ENCODE assay signal across 11 mouse cellular contexts in the genomic region with DNA sequence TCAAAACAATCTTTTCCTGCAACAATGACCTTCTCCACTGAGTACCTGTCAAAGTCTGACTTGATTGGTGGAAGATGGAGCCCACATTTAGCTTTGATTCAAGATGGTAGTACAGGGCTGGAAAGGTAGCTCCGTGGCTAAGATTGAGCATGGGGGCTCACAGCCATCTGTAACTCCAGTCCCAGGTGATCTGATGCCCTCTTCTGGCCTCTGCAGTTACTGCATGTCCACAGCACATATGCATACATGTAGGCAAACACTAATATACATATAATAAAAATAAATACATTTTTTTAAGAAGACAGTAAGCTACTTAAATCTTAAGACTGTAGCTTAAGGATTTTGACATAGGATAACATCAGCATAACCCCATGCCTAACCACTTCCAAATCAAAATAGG.
A peak's percentile ranks its signal among the peaks of the same experiment; 100 is the strongest.
DNase-seq lines count a peak whose midpoint lies in the region; ATAC-seq and TF ChIP-seq lines count a peak whose summit lies in the region.
"Had no signal": no experiment of that assay in that cellular context is flagged by ENCODE, and none has a peak within 500 bp of the region (broad histone marks: within the 10 kb centered on the region; RNA-seq: fewer than 3 reads in every experiment).

No protein-coding gene starts in this region.

- no peak overlapping the region for H3K9ac ChIP-seq in kidney, embryonic 16.5 days (replicated peaks; ENCODE audit: low read length)
- no peak overlapping the region for H3K9ac ChIP-seq in liver, postnatal 0 days (replicated peaks)
- no peak overlapping the region for H3K9ac ChIP-seq in liver, embryonic 11.5 days (ENCODE audit: low read depth, low read length)
- H3K9ac ChIP-seq: limb, embryonic 12.5 days had no signal

- TF ChIP-seq CTCF in kidney, adult 2 months (conservative IDR thresholded peaks at IDR 0.05; ENCODE audit: insufficient read depth, insufficient read length, low read depth, low read length): peak; percentile 26; the same call in 1 of the 2 replicates
- TF ChIP-seq CTCF in liver, postnatal 0 days (IDR thresholded peaks at IDR 0.05; ENCODE audit: low read depth): peak; percentile 27; the same call in 1 of the 2 replicates
- peak; percentile 49 for TF ChIP-seq CTCF in Patski (IDR thresholded peaks at IDR 0.05)

- H3K4me3 ChIP-seq in kidney, adult 2 months (ENCODE audit: insufficient read depth, low read depth, low read length): no peak overlapping the region
- H3K4me3 ChIP-seq in kidney, embryonic 16.5 days (ENCODE audit: low read length): no peak overlapping the region
- H3K4me3 ChIP-seq in liver, postnatal 0 days (ENCODE audit: low read depth, low read length): no peak overlapping the region
- no peak overlapping the region for H3K4me3 ChIP-seq in liver, embryonic 11.5 days (ENCODE audit: low read depth, low read length)
- H3K4me3 ChIP-seq: limb, embryonic 12.5 days had no signal

- H3K27ac ChIP-seq in kidney, adult 2 months (ENCODE audit: insufficient read depth, low read depth, low read length): no peak overlapping the region
- H3K27ac ChIP-seq in kidney, embryonic 16.5 days (ENCODE audit: low read length): no peak overlapping the region
- no peak overlapping the region for H3K27ac ChIP-seq in liver, postnatal 0 days (ENCODE audit: low read depth)
- H3K27ac ChIP-seq in liver, embryonic 11.5 days (ENCODE audit: low read depth, low read length): no peak overlapping the region
- H3K27ac ChIP-seq: limb, embryonic 12.5 days had no signal

- no peaks in the 10 kb centered on the region for H3K27me3 ChIP-seq in kidney, adult 2 months (replicated peaks; ENCODE audit: control insufficient read depth, insufficient read depth, low read length)
- H3K27me3 ChIP-seq in kidney, embryonic 16.5 days (ENCODE audit: insufficient read depth, low read length): no peaks in the 10 kb centered on the region
- no peaks in the 10 kb centered on the region for H3K27me3 ChIP-seq in liver, postnatal 0 days (ENCODE audit: insufficient read depth, low read length)
- no peaks in the 10 kb centered on the region for H3K27me3 ChIP-seq in liver, embryonic 11.5 days (replicated peaks; ENCODE audit: control insufficient read depth, insufficient read depth, low read length)
- peaks cover 4% of the 10 kb centered on the region for H3K27me3 ChIP-seq in Patski
- H3K27me3 ChIP-seq: limb, embryonic 12.5 days had no signal

- TF ChIP-seq POLR2A in kidney, adult 2 months (IDR thresholded peaks at IDR 0.05; ENCODE audit: low read depth, low read length): no peak

- peak; percentile 38 for DNase-seq in adrenal gland, postnatal 14 days
- DNase-seq in adrenal gland, adult (ENCODE audit: inconsistent age in 2 of 2, low spot score in 1 of 2): no peak
- DNase-seq in kidney, adult 2 months: no peak
- no peak for DNase-seq in liver, postnatal 0 days
- no peak for DNase-seq in liver, embryonic 11.5 days (ENCODE audit: low spot score)
- DNase-seq in Patski (ENCODE audit: low read depth, low spot score): no peak
- no peak for DNase-seq in neural tube, embryonic 10.5 days (ENCODE audit: extremely low spot score, low spot score)
- DNase-seq: adrenal gland, postnatal 36 days; heart, adult 11 months had no signal

- POLR2A ChIA-PET in Patski (lab: Charles Lee): no interaction called here

- TF ChIP-seq EP300 in liver, postnatal 0 days (IDR thresholded peaks at IDR 0.05; ENCODE audit: low read depth): no peak

- CTCF ChIA-PET in Patski (lab: Charles Lee): interaction anchor here (1.1 kb wide), 1 partner anchor 12 kb away, joined by 3 read pairs; no protein-coding TSS in a partner anchor

- WGBS in kidney, adult 2 months: 72% methylated on average over 1 of the region's 1 CpGs
- WGBS in kidney, embryonic 16.5 days: 57% methylated on average over 1 of the region's 1 CpGs
- 57% methylated on average over 1 of the region's 1 CpGs for WGBS in liver, postnatal 0 days (ENCODE audit: insufficient replicate concordance)
- 69% methylated on average over 1 of the region's 1 CpGs for WGBS in liver, embryonic 11.5 days

- H3K9me3 ChIP-seq in kidney, embryonic 16.5 days (ENCODE audit: low read length): no peaks in the 10 kb centered on the region
- no peaks in the 10 kb centered on the region for H3K9me3 ChIP-seq in liver, postnatal 0 days (ENCODE audit: low read length)
- H3K9me3 ChIP-seq in liver, embryonic 11.5 days (ENCODE audit: control insufficient read depth, low read length): no peaks in the 10 kb centered on the region
- H3K9me3 ChIP-seq: limb, embryonic 12.5 days had no signal

- no peaks in the 10 kb centered on the region for H3K36me3 ChIP-seq in kidney, adult 2 months (ENCODE audit: control insufficient read depth, insufficient read depth, low read length)
- H3K36me3 ChIP-seq in kidney, embryonic 16.5 days (ENCODE audit: insufficient read depth, low read length): no peaks in the 10 kb centered on the region
- H3K36me3 ChIP-seq in liver, postnatal 0 days (replicated peaks; ENCODE audit: insufficient read depth, low read length): no peaks in the 10 kb centered on the region
- H3K36me3 ChIP-seq in liver, embryonic 11.5 days (ENCODE audit: control insufficient read depth, insufficient read depth, low read length): no peaks in the 10 kb centered on the region
- H3K36me3 ChIP-seq: limb, embryonic 12.5 days had no signal

- H3K4me2 ChIP-seq in kidney, embryonic 16.5 days (replicated peaks; ENCODE audit: low read depth, low read length): no peak overlapping the region
- no peak overlapping the region for H3K4me2 ChIP-seq in liver, postnatal 0 days (ENCODE audit: low read depth, low read length)
- no peak overlapping the region for H3K4me2 ChIP-seq in liver, embryonic 11.5 days
- H3K4me2 ChIP-seq: limb, embryonic 12.5 days had no signal

- no peaks in the 10 kb centered on the region for H3K4me1 ChIP-seq in kidney, adult 2 months (ENCODE audit: control insufficient read depth, insufficient read depth, low read length)
- 0 out of 2 replicates have a peak, but pooled peaks cover 5% of the 10 kb centered on the region for H3K4me1 ChIP-seq in kidney, embryonic 16.5 days (ENCODE audit: insufficient read depth, low read length)
- H3K4me1 ChIP-seq in liver, postnatal 0 days (ENCODE audit: insufficient read depth): no peaks in the 10 kb centered on the region
- no peaks in the 10 kb centered on the region for H3K4me1 ChIP-seq in liver, embryonic 11.5 days (replicated peaks; ENCODE audit: control insufficient read depth, insufficient read depth, low read length)

- in situ Hi-C loops in Patski (cut with MboI; ENCODE audit: low pct_unique_long_range_greater_than_20kb): no loop called here

- no peak for ATAC-seq in kidney, embryonic 16.5 days (ENCODE audit: low FRiP score, low TSS enrichment)
- ATAC-seq in liver, postnatal 0 days: no peak
- ATAC-seq in liver, embryonic 11.5 days (replicated peaks; ENCODE audit: low FRiP score): no peak
- ATAC-seq in Patski: no peak
